Mouse (Mus musculus) gastrocnemius, postnatal 14 days (tissue): ENCODE data around the gene Tppp3. TPM values are rescaled to one million over a fixed set of nuclear protein-coding genes. Genes with fewer than 3 reads are reported as not detected.

Experiments used
- DNase-seq: peaks from one replicate; pipeline ENCODE4 v3.0.0; 2021; ENCODE audit warnings: mixed read lengths
- intact Hi-C: fragments of 180-260 bp; cut with DNase I; formaldehyde crosslinking; loops from one replicate; pipeline ENCODE4 v1.15.1; 2025; ENCODE audit warnings: low total_unique reads
- total RNA-seq, 2 experiments: library from RNA; stranded (reverse); gene quantifications; 2 replicates each; pipeline ENCODE4 v1.2.3; 2021

The Tppp3 gene
- total RNA-seq, 2 experiments from 2014 or later: 191 to 254 TPM

- DNase-seq: no peak
- intact Hi-C loops: no loop called here
Measured at GRCm38 (mm10) chr8:105494566-105494965, 23.2 kb upstream of the Tppp3 start.

GRCm38 (mm10) chr8:105493495-105493894 is 22.2 kb upstream of the Tppp3 start:
- no peak for DNase-seq
- intact Hi-C loops: no loop called here

- intact Hi-C loops: loop anchor here (5.0 kb wide), 2 partner anchors 33 to 63 kb away; no protein-coding TSS in a partner anchor
- no peak for DNase-seq
Measured at GRCm38 (mm10) chr8:105489281-105489680, 18.0 kb upstream of the Tppp3 start.

GRCm38 (mm10) chr8:105488082-105488481 is 16.8 kb upstream of the Tppp3 start:
- intact Hi-C loops: loop anchor here (5.0 kb wide), 2 partner anchors 34 to 64 kb away; no protein-coding TSS in a partner anchor
- DNase-seq: no peak

GRCm38 (mm10) chr8:105484392-105484791 is 13.1 kb upstream of the Tppp3 start:
- DNase-seq: peak; percentile 81

GRCm38 (mm10) chr8:105484030-105484368 is 12.7 kb upstream of the Tppp3 start:
- DNase-seq: peak; percentile 65
- intact Hi-C loops: no loop called here

More at GRCm38 (mm10) chr8:105484392-105484791, 13.1 kb upstream of the Tppp3 start:
- intact Hi-C loops: no loop called here

GRCm38 (mm10) chr8:105483212-105484029 is 12.1 kb upstream of the Tppp3 start:
- intact Hi-C loops: no loop called here
- DNase-seq: peak; percentile 82

- no peak for DNase-seq
- intact Hi-C loops: no loop called here
Measured at GRCm38 (mm10) chr8:105482123-105482522, 10.8 kb upstream of the Tppp3 start.

GRCm38 (mm10) chr8:105481453-105481852 is 10.1 kb upstream of the Tppp3 start:
- peak; percentile 59 for DNase-seq
- intact Hi-C loops: no loop called here

GRCm38 (mm10) chr8:105481013-105481412 is 9.7 kb upstream of the Tppp3 start:
- intact Hi-C loops: no loop called here

GRCm38 (mm10) chr8:105477792-105478191 is 6.5 kb upstream of the Tppp3 start:
- no peak for DNase-seq
- intact Hi-C loops: loop anchor here (5.0 kb wide), 2 partner anchors 40 to 115 kb away; no protein-coding TSS in a partner anchor

More at GRCm38 (mm10) chr8:105481013-105481412, 9.7 kb upstream of the Tppp3 start:
- DNase-seq: no peak

GRCm38 (mm10) chr8:105476628-105477413 is 5.5 kb upstream of the Tppp3 start:
- intact Hi-C loops: loop anchor here (5.0 kb wide), 2 partner anchors 40 to 115 kb away; no protein-coding TSS in a partner anchor
- peak; percentile 75 for DNase-seq

- intact Hi-C loops: loop anchor here (5.0 kb wide), 2 partner anchors 39 to 114 kb away; no protein-coding TSS in a partner anchor
- DNase-seq: no peak
Measured at GRCm38 (mm10) chr8:105476161-105476560, 4.8 kb upstream of the Tppp3 start.

GRCm38 (mm10) chr8:105475742-105476141 is 4.4 kb upstream of the Tppp3 start:
- no peak for DNase-seq
- intact Hi-C loops: loop anchor here (5.0 kb wide), 2 partner anchors 38 to 113 kb away; no protein-coding TSS in a partner anchor

- DNase-seq: peak; percentile 79
- intact Hi-C loops: loop anchor here (5.0 kb wide), 2 partner anchors 38 to 113 kb away; no protein-coding TSS in a partner anchor
Measured at GRCm38 (mm10) chr8:105475254-105475653, 3.9 kb upstream of the Tppp3 start.

- intact Hi-C loops: loop anchor here (5.0 kb wide), 2 partner anchors 37 to 112 kb away; no protein-coding TSS in a partner anchor
Measured at GRCm38 (mm10) chr8:105474680-105475079, 3.4 kb upstream of the Tppp3 start.

GRCm38 (mm10) chr8:105473816-105474606 is 2.7 kb upstream of the Tppp3 start:
- intact Hi-C loops: no loop called here
- peak; percentile 70 for DNase-seq

More at GRCm38 (mm10) chr8:105474680-105475079, 3.4 kb upstream of the Tppp3 start:
- no peak for DNase-seq

GRCm38 (mm10) chr8:105472983-105473382 is 1.7 kb upstream of the Tppp3 start:
- no peak for DNase-seq
- intact Hi-C loops: no loop called here

GRCm38 (mm10) chr8:105472414-105472932 is 1.1 kb upstream of the Tppp3 start:
- no peak for DNase-seq
- intact Hi-C loops: no loop called here
